1 mouse cellular context compared by ENCODE assay signal in the genomic region with DNA sequence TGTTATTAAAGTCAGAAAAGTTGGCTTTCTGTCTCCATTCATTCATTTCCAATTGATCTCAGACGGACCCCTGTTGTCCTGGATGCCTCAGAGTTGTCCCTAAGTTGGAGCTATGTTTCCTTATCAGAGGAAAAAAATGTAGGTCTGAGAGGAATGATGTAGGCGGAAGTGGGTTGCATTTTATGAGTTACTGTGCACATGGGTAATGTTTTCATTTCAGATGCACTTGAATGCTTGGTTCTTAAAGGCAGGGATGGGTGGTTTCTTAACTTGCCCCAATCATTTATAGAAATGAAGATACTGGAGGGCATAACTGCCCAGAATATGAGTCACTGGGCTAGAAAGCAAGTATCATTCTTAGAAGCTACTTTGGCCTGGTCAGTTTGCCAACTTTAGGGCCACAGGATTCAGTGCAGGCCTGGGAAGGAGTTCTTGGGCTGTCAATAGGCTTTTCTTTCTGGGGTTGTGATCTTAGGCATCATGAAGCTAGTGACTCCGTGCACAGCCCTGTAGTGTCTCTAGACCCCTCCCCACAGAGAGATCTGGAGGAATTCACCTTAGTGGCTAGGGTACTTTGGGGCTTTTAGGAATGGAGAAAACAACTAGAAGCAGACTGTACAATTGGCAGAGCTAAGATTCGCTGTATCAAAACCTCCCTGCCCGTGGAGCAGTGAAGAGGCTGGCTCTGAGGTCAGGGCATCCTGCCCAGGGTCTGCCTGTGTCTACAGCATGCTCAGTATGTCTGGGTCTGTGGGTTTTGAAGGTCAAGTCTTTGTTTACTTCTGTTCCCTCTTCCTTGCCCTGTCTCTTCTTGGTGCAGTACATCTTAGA.
TF ChIP-seq lines count a peak whose summit lies in the region.

No protein-coding gene starts in this region.

TF ChIP-seq in CH12.LX, 34 proteins besides CTCF, POLR2A, EP300 and RAD21 (continued from another document):
- no peak for TF ChIP-seq TCF12 (IDR thresholded peaks at IDR 0.05; ENCODE audit: low read depth, low read length)
- no peak for TF ChIP-seq ETS1 (conservative IDR thresholded peaks at IDR 0.05; ENCODE audit: low read depth, low read length)
- TF ChIP-seq HCFC1 (IDR thresholded peaks at IDR 0.05; ENCODE audit: low read depth, low read length) = no peak
- TF ChIP-seq PAX5 (IDR thresholded peaks at IDR 0.05; ENCODE audit: low read length) = no peak
